Mouse (Mus musculus) T-helper 1 cell (primary cell): Measurements from ENCODE around the gene Ccdc191.

ENCODE experiments used
- in situ Hi-C: fragments of 300-600 bp; cut with MboI, MseI; formaldehyde crosslinking; loops from one replicate; pipeline ENCODE4 v1.15.1; 2025; ENCODE audit warnings: high pct_unique_total_duplicates

Gene Ccdc191

GRCm38 (mm10) chr16:43931502-43931901 lies 41.9 kb downstream of the Ccdc191 start:
- in situ Hi-C loops: no loop called here

- in situ Hi-C loops: no loop called here
These were observed 42.7 kb downstream of the Ccdc191 start for GRCm38 (mm10) chr16:43932319-43932718.

GRCm38 (mm10) chr16:43933041-43933440 lies 43.4 kb downstream of the Ccdc191 start:
- in situ Hi-C loops: no loop called here

- in situ Hi-C loops: no loop called here
These were observed 45.3 kb downstream of the Ccdc191 start for GRCm38 (mm10) chr16:43934856-43935255.

GRCm38 (mm10) chr16:43935367-43935766 lies 45.8 kb downstream of the Ccdc191 start:
- in situ Hi-C loops: no loop called here

GRCm38 (mm10) chr16:43935892-43936291 lies 46.3 kb downstream of the Ccdc191 start:
- in situ Hi-C loops: no loop called here

- in situ Hi-C loops: no loop called here
These were observed 51.2 kb downstream of the Ccdc191 start for GRCm38 (mm10) chr16:43940846-43941245.

- in situ Hi-C loops: no loop called here
These were observed 55.8 kb downstream of the Ccdc191 start for GRCm38 (mm10) chr16:43945351-43945750.

- in situ Hi-C loops: no loop called here
These were observed 56.3 kb downstream of the Ccdc191 start for GRCm38 (mm10) chr16:43945869-43946268.

- in situ Hi-C loops: loop anchor here (25.0 kb wide), 1 partner anchor 1489 kb away; no protein-coding TSS in a partner anchor
These were observed 62.0 kb downstream of the Ccdc191 start for GRCm38 (mm10) chr16:43951591-43951990.

GRCm38 (mm10) chr16:43954913-43955312 lies 65.3 kb downstream of the Ccdc191 start:
- in situ Hi-C loops: loop anchor here (25.0 kb wide), 1 partner anchor 1493 kb away; no protein-coding TSS in a partner anchor

GRCm38 (mm10) chr16:43958038-43958437 lies 68.4 kb downstream of the Ccdc191 start:
- in situ Hi-C loops: loop anchor here (25.0 kb wide), 1 partner anchor 1496 kb away; no protein-coding TSS in a partner anchor

- in situ Hi-C loops: loop anchor here (25.0 kb wide), 1 partner anchor 1501 kb away; no protein-coding TSS in a partner anchor
These were observed 73.7 kb downstream of the Ccdc191 start for GRCm38 (mm10) chr16:43963291-43963690.

- in situ Hi-C loops: loop anchor here (25.0 kb wide), 1 partner anchor 1501 kb away; no protein-coding TSS in a partner anchor
These were observed 74.2 kb downstream of the Ccdc191 start for GRCm38 (mm10) chr16:43963780-43964179.

GRCm38 (mm10) chr16:43965781-43966389 lies 76.3 kb downstream of the Ccdc191 start:
- in situ Hi-C loops: loop anchor here (25.0 kb wide), 1 partner anchor 1504 kb away; no protein-coding TSS in a partner anchor

GRCm38 (mm10) chr16:43970426-43970825 lies 80.8 kb downstream of the Ccdc191 start:
- in situ Hi-C loops: loop anchor here (25.0 kb wide), 1 partner anchor 1508 kb away; no protein-coding TSS in a partner anchor

- in situ Hi-C loops: loop anchor here (25.0 kb wide), 1 partner anchor 1509 kb away; no protein-coding TSS in a partner anchor
These were observed 81.6 kb downstream of the Ccdc191 start for GRCm38 (mm10) chr16:43971189-43971588.

GRCm38 (mm10) chr16:43971741-43972140 lies 82.1 kb downstream of the Ccdc191 start:
- in situ Hi-C loops: loop anchor here (25.0 kb wide), 1 partner anchor 1509 kb away; no protein-coding TSS in a partner anchor

GRCm38 (mm10) chr16:43972391-43972790 lies 82.8 kb downstream of the Ccdc191 start:
- in situ Hi-C loops: loop anchor here (25.0 kb wide), 1 partner anchor 1510 kb away; no protein-coding TSS in a partner anchor

- in situ Hi-C loops: loop anchor here (25.0 kb wide), 1 partner anchor 1511 kb away; no protein-coding TSS in a partner anchor
These were observed 83.5 kb downstream of the Ccdc191 start for GRCm38 (mm10) chr16:43973147-43973546.

- in situ Hi-C loops: loop anchor here (25.0 kb wide), 1 partner anchor 1511 kb away; no protein-coding TSS in a partner anchor
These were observed 84.1 kb downstream of the Ccdc191 start for GRCm38 (mm10) chr16:43973606-43974220.

GRCm38 (mm10) chr16:43979010-43979327 lies 89.4 kb downstream of the Ccdc191 start:
- in situ Hi-C loops: no loop called here
